Mouse (Mus musculus) embryonic facial prominence, embryonic 13.5 days (tissue): ENCODE results near the gene Myo1h. TPM values are rescaled to one million over a fixed set of nuclear protein-coding genes. Genes with fewer than 3 reads are reported as not detected.

Experiments used
- ATAC-seq: fragments of 200-750 bp; cut with Nextera tagmentation; 2 replicates; pipeline ENCODE4 v1.8.0; 2017; ENCODE audit warnings: low read depth; ENCODE audit not compliant: insufficient number of reproducible peaks, insufficient read depth, low FRiP score, low TSS enrichment
- H3K27ac ChIP-seq: fragments of 300-500 bp; sonication (generic); 2 replicates; pipeline ENCODE4 v1.5.1; 2015; ENCODE audit warnings: moderate library complexity, mild to moderate bottlenecking, inconsistent platforms
- H3K27me3 ChIP-seq: fragments of 300-500 bp; sonication (generic); 2 replicates; pipeline ENCODE4 v1.6.1; 2015; ENCODE audit warnings: mild to moderate bottlenecking, inconsistent platforms
- H3K36me3 ChIP-seq: fragments of 300-500 bp; sonication (generic); 2 replicates; pipeline ENCODE4 v1.6.1; 2015; ENCODE audit warnings: mild to moderate bottlenecking, inconsistent platforms
- H3K4me1 ChIP-seq: fragments of 300-500 bp; sonication (generic); 2 replicates; pipeline ENCODE4 v1.6.1; 2015; ENCODE audit warnings: inconsistent platforms
- H3K4me2 ChIP-seq: fragments of 300-500 bp; sonication (generic); 2 replicates; pipeline ENCODE4 v1.6.1; 2015; ENCODE audit warnings: moderate library complexity, mild to moderate bottlenecking, inconsistent platforms
- H3K4me3 ChIP-seq: fragments of 300-500 bp; sonication (generic); 2 replicates; pipeline ENCODE4 v1.5.1; 2015; ENCODE audit warnings: mild to moderate bottlenecking, inconsistent platforms
- H3K9ac ChIP-seq: fragments of 300-500 bp; sonication (generic); 2 replicates; pipeline ENCODE4 v1.6.1; 2015; ENCODE audit warnings: mild to moderate bottlenecking, inconsistent platforms
- H3K9me3 ChIP-seq: fragments of 300-500 bp; sonication (generic); 2 replicates; pipeline ENCODE4 v1.6.1; 2016; ENCODE audit warnings: inconsistent platforms
- WGBS: fragments of 180-500 bp; shearing (Covaris S2); methylation state at CpG from one replicate; pipeline ENCODE4 v1.1.7; 2015; ENCODE audit warnings: mixed read lengths; 5-methylcytosine and 5-hydroxymethylcytosine counted together
- polyA plus RNA-seq: library from polyadenylated mRNA; unstranded; fragments of >200 nt; fragmentation: Nextera tagmentation; extraction: Ambion mirVana; gene quantifications from 2 replicates; pipeline ENCODE4 v1.2.1, GENCODE M21; 2015

Myo1h gene
- polyA plus RNA-seq, 1 experiment from 2014 or later = 1.5 TPM

- Histone ChIP-seq H3K4me2 (peak overlapping the region; percentile 17; the same call in 1 of the 2 replicates), H3K4me3 (no peak overlapping the region), H3K36me3 (no peaks in the 10 kb centered on the region), H3K27me3 (0 out of 2 replicates have a peak, but pooled peaks cover 3% of the 10 kb centered on the region), H3K9ac (no peak overlapping the region), H3K4me1 (peaks cover 21% of the 10 kb centered on the region), H3K27ac (no peak overlapping the region), H3K9me3 (no peaks in the 10 kb centered on the region)
- no peak for ATAC-seq
- WGBS = 21% methylated on average over 22 of the region's 22 CpGs
Measured at GRCm38 (mm10) chr5:114296693-114297631, 8.0 kb downstream of the Myo1h start.

GRCm38 (mm10) chr5:114298212-114298894, 9.4 kb downstream of the Myo1h start:
- Histone ChIP-seq H3K27me3 (0 out of 2 replicates have a peak, but pooled peaks cover 3% of the 10 kb centered on the region), H3K9me3 (no peaks in the 10 kb centered on the region), H3K4me1 (peaks cover 21% of the 10 kb centered on the region), H3K36me3 (no peaks in the 10 kb centered on the region), H3K4me2 (no peak overlapping the region), H3K9ac (no peak overlapping the region), H3K4me3 (no peak overlapping the region), H3K27ac (no peak overlapping the region)
- WGBS = 57% methylated on average over 18 of the region's 18 CpGs
- no peak for ATAC-seq

- Histone ChIP-seq H3K4me3 (no peak overlapping the region), H3K4me2 (no peak overlapping the region), H3K4me1 (peaks cover 21% of the 10 kb centered on the region), H3K9me3 (no peaks in the 10 kb centered on the region), H3K27me3 (0 out of 2 replicates have a peak, but pooled peaks cover 3% of the 10 kb centered on the region), H3K27ac (no peak overlapping the region), H3K9ac (no peak overlapping the region), H3K36me3 (no peaks in the 10 kb centered on the region)
- WGBS = 55% methylated on average over 22 of the region's 22 CpGs
- no peak for ATAC-seq
Measured at GRCm38 (mm10) chr5:114299156-114299855, 10.3 kb downstream of the Myo1h start.

- Histone ChIP-seq H3K4me3 (no peak overlapping the region), H3K36me3 (no peaks in the 10 kb centered on the region), H3K4me2 (no peak overlapping the region), H3K4me1 (peaks cover 21% of the 10 kb centered on the region), H3K27me3 (0 out of 2 replicates have a peak, but pooled peaks cover 3% of the 10 kb centered on the region), H3K27ac (no peak overlapping the region), H3K9ac (no peak overlapping the region), H3K9me3 (no peaks in the 10 kb centered on the region)
- WGBS = 82% methylated on average over 24 of the region's 24 CpGs
- ATAC-seq = no peak
Measured at GRCm38 (mm10) chr5:114299883-114300610, 11.1 kb downstream of the Myo1h start.

- peaks cover 10% of the 10 kb centered on the region; the same call in 1 of the 2 replicates for H3K4me1 ChIP-seq
- H3K36me3 ChIP-seq = no peaks in the 10 kb centered on the region
- no peak overlapping the region for H3K4me2 ChIP-seq
- H3K4me3 ChIP-seq = no peak overlapping the region
- no peaks in the 10 kb centered on the region for H3K9me3 ChIP-seq
- H3K27me3 ChIP-seq = 0 out of 2 replicates have a peak, but pooled peaks cover 3% of the 10 kb centered on the region
- no peak overlapping the region for H3K27ac ChIP-seq
- 70% methylated on average over 6 of the region's 6 CpGs for WGBS
- ATAC-seq = no peak
- H3K9ac ChIP-seq = no peak overlapping the region
Measured at GRCm38 (mm10) chr5:114303166-114303565, 14.2 kb downstream of the Myo1h start.

- H3K4me1 ChIP-seq = no peaks in the 10 kb centered on the region
- no peak overlapping the region for H3K4me2 ChIP-seq
- 57% methylated on average over 5 of the region's 5 CpGs for WGBS
- H3K27me3 ChIP-seq = 0 out of 2 replicates have a peak, but pooled peaks cover 2% of the 10 kb centered on the region
- no peak overlapping the region for H3K9ac ChIP-seq
- no peak overlapping the region for H3K27ac ChIP-seq
- no peaks in the 10 kb centered on the region for H3K36me3 ChIP-seq
- H3K4me3 ChIP-seq = no peak overlapping the region
- ATAC-seq = no peak
- H3K9me3 ChIP-seq = no peaks in the 10 kb centered on the region
Measured at GRCm38 (mm10) chr5:114306496-114306895, 17.5 kb downstream of the Myo1h start.

- Histone ChIP-seq H3K36me3 (no peaks in the 10 kb centered on the region), H3K4me3 (no peak overlapping the region), H3K9me3 (no peaks in the 10 kb centered on the region), H3K27ac (no peak overlapping the region), H3K27me3 (no peaks in the 10 kb centered on the region), H3K4me1 (no peaks in the 10 kb centered on the region), H3K4me2 (no peak overlapping the region), H3K9ac (no peak overlapping the region)
- WGBS = 60% methylated on average over 18 of the region's 18 CpGs
- ATAC-seq = no peak
Measured at GRCm38 (mm10) chr5:114308765-114309679, 20.1 kb downstream of the Myo1h start.

GRCm38 (mm10) chr5:114309680-114310036, 20.7 kb downstream of the Myo1h start:
- no peak overlapping the region for H3K4me2 ChIP-seq
- H3K4me3 ChIP-seq = no peak overlapping the region
- H3K4me1 ChIP-seq = no peaks in the 10 kb centered on the region
- H3K9me3 ChIP-seq = no peaks in the 10 kb centered on the region
- no peak for ATAC-seq
- no peak overlapping the region for H3K27ac ChIP-seq
- 77% methylated on average over 11 of the region's 11 CpGs for WGBS
- H3K9ac ChIP-seq = no peak overlapping the region
- H3K36me3 ChIP-seq = no peaks in the 10 kb centered on the region
- H3K27me3 ChIP-seq = no peaks in the 10 kb centered on the region

GRCm38 (mm10) chr5:114323105-114323790, 34.3 kb downstream of the Myo1h start:
- H3K27me3 ChIP-seq = no peaks in the 10 kb centered on the region
- no peaks in the 10 kb centered on the region for H3K36me3 ChIP-seq
- peak overlapping the region; percentile 46 for H3K4me2 ChIP-seq
- H3K4me3 ChIP-seq = no peak overlapping the region
- no peak overlapping the region; the same call in 1 of the 2 replicates for H3K9ac ChIP-seq
- 53% methylated on average over 25 of the region's 25 CpGs for WGBS
- H3K9me3 ChIP-seq = no peaks in the 10 kb centered on the region
- no peak overlapping the region for H3K27ac ChIP-seq
- H3K4me1 ChIP-seq = peaks cover 11% of the 10 kb centered on the region; the same call in 1 of the 2 replicates
- no peak for ATAC-seq
